Mouse (Mus musculus) cortical plate, adult 2 months (tissue): ENCODE measurements around the gene Elmod2.

ENCODE experiments used
- CTCF ChIP-seq: fragments of 200-500 bp; IDR thresholded peaks from 2 replicates; pipeline ENCODE4 v1.5.1; 2011; ENCODE audit warnings: mild to moderate bottlenecking, control low read depth, low read length; ENCODE audit not compliant: insufficient read depth; ENCODE audit errors: extremely low read depth
- POLR2A ChIP-seq: fragments of 200-500 bp; IDR thresholded peaks from 2 replicates; pipeline ENCODE4 v1.6.1; 2011; ENCODE audit warnings: mild to moderate bottlenecking, low read length, control low read depth; ENCODE audit not compliant: insufficient read depth; ENCODE audit errors: extremely low read depth

- TF ChIP-seq CTCF (no peak), POLR2A (no peak)
These were observed 61.1 kb downstream of the Elmod2 start for GRCm38 (mm10) chr8:83271172-83271571.
